Mouse (Mus musculus): ENCODE measurements at regions not wholly inside any gene's neighbourhood (a gene's known extent, or its start where the extent isn't known, plus 50 kb on each side); places are given as distances from the start of the nearest gene placed in this dataset.

GRCm38 (mm10) chr8:103644845-103645244 is 456.6 kb upstream of the Cdh5 start:
- TF ChIP-seq USF1 (IDR thresholded peaks at IDR 0.05; ENCODE audit: low read depth) (no peak), POLR2A (IDR thresholded peaks at IDR 0.05; ENCODE audit: insufficient read length, low read depth) (no peak), TCF3 (IDR thresholded peaks at IDR 0.05; ENCODE audit: insufficient read length, low read depth) (no peak), MAX (IDR thresholded peaks at IDR 0.05; ENCODE audit: low read depth) (no peak), MYOG (IDR thresholded peaks at IDR 0.05; ENCODE audit: control insufficient read depth in 1 of 3, insufficient read depth in 1 of 3, insufficient read length in 2 of 3, low read depth in 2 of 3) (no peak), POLR2AphosphoS2 (IDR thresholded peaks at IDR 0.05; ENCODE audit: insufficient read length, low read depth) (no peak), CEBPB (IDR thresholded peaks at IDR 0.05; ENCODE audit: insufficient read depth, poor library complexity, severe bottlenecking) (no peak), MYOD1 (IDR thresholded peaks at IDR 0.05; ENCODE audit: control insufficient read depth in 1 of 3, insufficient read length in 2 of 3, low read depth in 2 of 3) (no peak), REST (IDR thresholded peaks at IDR 0.05; ENCODE audit: insufficient read depth, insufficient read length) (no peak), E2F4 (IDR thresholded peaks at IDR 0.05; ENCODE audit: insufficient read depth) (no peak), SRF (IDR thresholded peaks at IDR 0.05; ENCODE audit: control insufficient read depth, insufficient read length, low read depth) (no peak), TCF12 (IDR thresholded peaks at IDR 0.05; ENCODE audit: insufficient read depth, poor library complexity, severe bottlenecking) (no peak)

All from myocyte (in vitro differentiated cells).